Mouse (Mus musculus) thymus, postnatal 4 days (tissue): ENCODE measurements around the gene Prh1.
"Not testable (repeated sequence)": the region's sequence is repeated elsewhere in the genome, so short reads cannot be mapped to it uniquely, and the experiment has no call there.

ENCODE experiments used
- DNase-seq: peaks from one replicate; pipeline ENCODE4 v3.0.0; 2021

Gene Prh1

GRCm38 (mm10) chr6:132569509-132569908 is at the start of gene Prh1:
TSS of gene Prh1 (plus strand) at chr6:132569809.
- DNase-seq = not testable (repeated sequence)

GRCm38 (mm10) chr6:132595613-132596012 is 26.0 kb downstream of the Prh1 start, which contains the start of gene Prp2:
TSS of gene Prp2 (plus strand) at chr6:132595913.
- not testable (repeated sequence) for DNase-seq
